Mouse (Mus musculus): ENCODE measurements around the gene Pon2. TPM values are rescaled to one million over a fixed set of nuclear protein-coding genes. Genes with fewer than 3 reads are reported as not detected.

Gene Pon2
- polyA plus RNA-seq, 1 experiment from 2014 or later: 36.2 TPM

GRCm38 (mm10) chr6:5287392-5287791 lies 10.9 kb downstream of the Pon2 start:
- no peaks in the 10 kb centered on the region for H3K27me3 ChIP-seq
- WGBS: 82% methylated on average over 2 of the region's 2 CpGs
- H3K4me2 ChIP-seq (replicated peaks): no peak overlapping the region
- H3K9me3 ChIP-seq (replicated peaks): no peaks in the 10 kb centered on the region
- no peak overlapping the region for H3K9ac ChIP-seq
- no peak overlapping the region for H3K4me3 ChIP-seq
- no peaks in the 10 kb centered on the region for H3K36me3 ChIP-seq
- peaks cover 5% of the 10 kb centered on the region for H3K4me1 ChIP-seq
- H3K27ac ChIP-seq: no peak overlapping the region
- no peak for ATAC-seq (ENCODE audit: low FRiP score)

- 43% methylated on average over 7 of the region's 7 CpGs for WGBS
- peak overlapping the region; percentile 40 for H3K27ac ChIP-seq
- H3K9me3 ChIP-seq (replicated peaks): no peaks in the 10 kb centered on the region
- no peak overlapping the region for H3K9ac ChIP-seq
- no peak overlapping the region for H3K4me3 ChIP-seq
- H3K27me3 ChIP-seq: no peaks in the 10 kb centered on the region
- H3K36me3 ChIP-seq: no peaks in the 10 kb centered on the region
- peak; percentile 50; the same call in 1 of the 2 replicates for ATAC-seq (ENCODE audit: low FRiP score)
- H3K4me1 ChIP-seq: peaks cover 8% of the 10 kb centered on the region
- no peak overlapping the region for H3K4me2 ChIP-seq (replicated peaks)
Observed at GRCm38 (mm10) chr6:5282418-5282817, 15.8 kb downstream of the Pon2 start.

DNA sequence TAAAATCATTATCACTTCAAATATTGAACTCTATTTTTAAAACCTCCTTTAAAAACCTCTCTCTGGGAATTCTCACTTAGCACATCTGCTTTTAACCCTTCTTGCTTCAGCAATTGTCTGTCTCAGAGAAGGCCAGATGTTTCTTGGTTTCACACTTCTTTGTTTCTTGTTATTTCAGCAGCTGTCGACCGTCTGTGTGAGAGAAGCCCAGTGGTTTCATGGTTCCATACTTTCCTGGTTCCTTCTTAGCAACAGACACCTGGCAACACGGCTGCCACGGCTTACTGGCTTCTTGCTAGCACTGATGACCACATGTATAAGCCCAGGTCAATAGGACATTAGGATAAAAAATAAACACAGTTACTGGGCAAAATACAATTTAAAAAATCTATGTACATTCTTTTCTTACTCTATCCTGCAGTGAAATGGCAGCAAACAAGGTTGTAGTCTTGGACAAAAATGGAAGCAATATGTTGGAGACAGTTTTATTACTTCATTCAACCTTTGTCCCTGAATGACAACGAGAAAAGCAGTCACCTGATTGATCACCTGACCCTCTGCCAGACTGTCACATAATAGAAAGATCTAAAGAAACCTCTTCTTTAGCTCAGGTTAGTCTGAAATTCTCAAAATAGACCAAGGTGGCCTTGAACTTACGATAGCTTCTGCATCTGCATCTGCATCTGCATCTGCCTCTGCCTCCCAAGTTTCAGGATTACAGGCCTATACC lies 17.5 kb downstream of the Pon2 start:
- Histone ChIP-seq H3K9me3 (replicated peaks) (no peaks in the 10 kb centered on the region), H3K4me3 (no peak overlapping the region), H3K4me2 (replicated peaks) (no peak overlapping the region), H3K9ac (no peak overlapping the region), H3K27ac (no peak overlapping the region), H3K36me3 (no peaks in the 10 kb centered on the region; the same call in 1 of the 2 replicates), H3K4me1 (peaks cover 8% of the 10 kb centered on the region), H3K27me3 (no peaks in the 10 kb centered on the region)
- no peak for ATAC-seq (ENCODE audit: low FRiP score)
- WGBS: 60% methylated on average over 6 of the region's 6 CpGs

- Histone ChIP-seq H3K27me3 (no peaks in the 10 kb centered on the region), H3K4me2 (replicated peaks) (no peak overlapping the region), H3K9me3 (replicated peaks) (no peaks in the 10 kb centered on the region), H3K36me3 (no peaks in the 10 kb centered on the region; the same call in 1 of the 2 replicates), H3K4me1 (peaks cover 8% of the 10 kb centered on the region), H3K27ac (no peak overlapping the region), H3K9ac (no peak overlapping the region), H3K4me3 (no peak overlapping the region)
- ATAC-seq (ENCODE audit: low FRiP score): no peak
- WGBS: 51% methylated on average over 5 of the region's 5 CpGs
Observed at GRCm38 (mm10) chr6:5277972-5278371, 20.3 kb downstream of the Pon2 start.

DNA sequence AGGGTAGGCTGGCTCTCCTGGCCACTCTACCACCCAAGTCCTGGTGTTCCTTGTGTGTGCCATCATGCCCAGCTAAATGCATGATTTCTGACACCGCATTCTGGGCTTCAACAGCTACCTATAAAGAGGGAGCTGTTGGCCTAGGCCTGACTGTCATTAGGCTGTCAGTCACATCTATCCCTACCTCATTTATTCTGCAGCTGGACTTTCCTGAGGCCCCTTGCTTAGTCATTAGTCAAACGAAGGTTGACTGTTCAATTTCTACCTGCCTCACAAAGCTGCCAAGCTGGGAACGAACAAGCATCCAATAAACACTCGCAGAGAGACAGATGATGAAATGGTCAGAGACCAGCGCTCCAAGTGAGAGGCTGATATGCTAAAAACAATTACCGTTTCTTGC lies 28.6 kb downstream of the Pon2 start:
- ATAC-seq (ENCODE audit: low FRiP score): no peak
- Histone ChIP-seq H3K4me3 (no peak overlapping the region), H3K27me3 (no peaks in the 10 kb centered on the region), H3K27ac (no peak overlapping the region), H3K9me3 (replicated peaks) (no peaks in the 10 kb centered on the region), H3K4me2 (replicated peaks) (no peak overlapping the region), H3K4me1 (no peaks in the 10 kb centered on the region), H3K9ac (no peak overlapping the region), H3K36me3 (peaks cover 6% of the 10 kb centered on the region; the same call in 1 of the 2 replicates)
- WGBS: 78% methylated on average over 6 of the region's 6 CpGs

DNA sequence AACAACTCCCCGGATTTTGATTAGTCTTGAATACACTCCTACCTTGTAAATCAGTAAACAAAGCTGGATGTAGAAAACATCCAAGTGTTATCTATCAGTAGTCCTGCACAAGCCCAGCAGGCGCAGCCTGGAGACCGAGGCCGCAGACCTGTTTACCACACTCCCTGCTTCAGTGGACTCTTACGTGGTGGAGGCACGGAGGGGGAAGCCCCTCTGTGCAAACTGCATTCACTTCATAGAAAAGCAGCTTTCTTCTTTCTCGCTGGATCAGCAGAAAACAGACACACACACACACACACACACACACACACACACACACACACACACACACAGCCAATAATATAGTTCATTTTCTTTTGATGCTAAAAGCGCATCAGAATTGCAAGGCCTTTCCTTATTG lies 33.5 kb downstream of the Pon2 start:
- Histone ChIP-seq H3K27ac (no peak overlapping the region), H3K4me3 (no peak overlapping the region), H3K36me3 (no peaks in the 10 kb centered on the region), H3K9me3 (replicated peaks) (no peaks in the 10 kb centered on the region), H3K9ac (no peak overlapping the region), H3K27me3 (no peaks in the 10 kb centered on the region), H3K4me2 (replicated peaks) (no peak overlapping the region), H3K4me1 (no peaks in the 10 kb centered on the region)
- ATAC-seq (ENCODE audit: low FRiP score): no peak
- WGBS: 71% methylated on average over 8 of the region's 8 CpGs

- WGBS: 78% methylated on average over 8 of the region's 8 CpGs
- H3K27me3 ChIP-seq: no peaks in the 10 kb centered on the region
- H3K36me3 ChIP-seq: no peaks in the 10 kb centered on the region
- H3K27ac ChIP-seq: no peak overlapping the region
- no peaks in the 10 kb centered on the region for H3K4me1 ChIP-seq
- H3K9ac ChIP-seq: no peak overlapping the region
- H3K9me3 ChIP-seq (replicated peaks): no peaks in the 10 kb centered on the region
- H3K4me3 ChIP-seq: no peak overlapping the region
- no peak overlapping the region for H3K4me2 ChIP-seq (replicated peaks)
- ATAC-seq (ENCODE audit: low FRiP score): no peak
Observed at GRCm38 (mm10) chr6:5263250-5263999, 34.8 kb downstream of the Pon2 start.

- no peak for ATAC-seq (ENCODE audit: low FRiP score)
- Histone ChIP-seq H3K9me3 (replicated peaks) (no peaks in the 10 kb centered on the region), H3K4me1 (no peaks in the 10 kb centered on the region), H3K4me2 (replicated peaks) (no peak overlapping the region), H3K9ac (no peak overlapping the region), H3K27me3 (no peaks in the 10 kb centered on the region), H3K36me3 (no peaks in the 10 kb centered on the region), H3K4me3 (no peak overlapping the region), H3K27ac (no peak overlapping the region)
- 83% methylated on average over 9 of the region's 10 CpGs for WGBS
Observed at GRCm38 (mm10) chr6:5262322-5263249, 35.7 kb downstream of the Pon2 start.

DNA sequence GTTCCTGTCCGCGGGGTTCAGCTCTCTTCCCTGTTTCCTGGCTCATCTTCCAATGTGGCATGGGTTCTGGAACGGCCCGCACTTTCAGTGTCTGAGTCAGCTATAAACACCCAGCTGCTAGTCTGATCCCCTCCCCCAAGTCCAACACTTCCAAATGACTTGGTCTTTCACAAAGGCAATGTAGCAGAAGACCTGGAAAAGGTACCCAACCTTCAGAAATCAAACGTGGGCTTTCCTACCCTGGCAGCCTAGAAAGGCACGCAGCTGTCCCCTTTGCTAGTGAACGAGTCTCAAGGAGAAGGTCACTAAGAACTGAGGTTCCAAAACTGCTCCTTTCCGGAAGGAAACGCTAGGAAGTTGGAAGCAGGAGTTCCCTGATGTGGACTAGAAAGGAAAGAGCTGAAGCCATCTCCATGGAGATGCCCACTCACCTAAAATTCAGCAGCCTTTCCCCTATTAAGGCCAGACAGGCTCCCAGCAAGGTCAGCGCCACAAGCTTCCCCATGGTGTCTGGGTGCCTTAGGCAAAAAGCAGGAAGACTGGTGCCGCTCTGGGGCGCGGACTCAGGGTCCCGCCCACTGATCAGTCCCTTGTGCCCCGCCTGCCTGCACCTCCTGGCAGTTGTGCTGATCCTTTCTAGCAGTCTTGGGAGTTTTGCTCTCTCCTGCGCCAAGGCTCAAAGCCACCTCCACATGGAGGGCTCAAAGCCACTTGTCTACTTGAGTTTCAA lies 42.4 kb downstream of the Pon2 start, which contains the start of gene Pon3:
Gene Pon3 (minus strand): TSS at position 565 of the 730 bp plus-strand sequence.
- H3K4me1 ChIP-seq: no peaks in the 10 kb centered on the region
- no peaks in the 10 kb centered on the region for H3K27me3 ChIP-seq
- peak; percentile 46; the same call in 1 of the 2 replicates for ATAC-seq (ENCODE audit: low FRiP score)
- no peaks in the 10 kb centered on the region for H3K9me3 ChIP-seq (replicated peaks)
- no peak within 1 kb of the TSS for H3K9ac ChIP-seq
- H3K36me3 ChIP-seq: no peaks in the 10 kb centered on the region
- WGBS: 14% methylated on average over 16 of the region's 16 CpGs
- peak within 1 kb of the TSS; percentile 42 for H3K4me2 ChIP-seq (replicated peaks)
- no peak within 1 kb of the TSS for H3K27ac ChIP-seq
- peak within 1 kb of the TSS; percentile 17 for H3K4me3 ChIP-seq

GRCm38 (mm10) chr6:5255291-5255690 lies 43.0 kb downstream of the Pon2 start:
- Histone ChIP-seq H3K27me3 (no peaks in the 10 kb centered on the region), H3K4me2 (replicated peaks) (peak overlapping the region; percentile 42), H3K27ac (no peak overlapping the region), H3K36me3 (no peaks in the 10 kb centered on the region), H3K9me3 (replicated peaks) (no peaks in the 10 kb centered on the region), H3K4me3 (no peak overlapping the region), H3K9ac (no peak overlapping the region), H3K4me1 (no peaks in the 10 kb centered on the region)
- no peak for ATAC-seq (ENCODE audit: low FRiP score)
- WGBS: 71% methylated on average over 6 of the region's 6 CpGs

GRCm38 (mm10) chr6:5254869-5255268 lies 43.4 kb downstream of the Pon2 start:
- no peak for ATAC-seq (ENCODE audit: low FRiP score)
- 95% methylated on average over 2 of the region's 2 CpGs for WGBS
- Histone ChIP-seq H3K27me3 (no peaks in the 10 kb centered on the region), H3K4me3 (no peak overlapping the region), H3K36me3 (no peaks in the 10 kb centered on the region), H3K9me3 (replicated peaks) (no peaks in the 10 kb centered on the region), H3K9ac (no peak overlapping the region), H3K27ac (no peak overlapping the region), H3K4me2 (replicated peaks) (no peak overlapping the region), H3K4me1 (no peaks in the 10 kb centered on the region)

All from hindbrain, embryonic 12.5 days (tissue).